11 mouse cellular contexts compared by ENCODE assay signal in genomic region chr2:128189691-128190090, GRCm38 (mm10).
A peak's percentile ranks its signal among the peaks of the same experiment; 100 is the strongest.
DNase-seq lines count a peak whose midpoint lies in the region; ATAC-seq and TF ChIP-seq lines count a peak whose summit lies in the region.
"Had no signal": no experiment of that assay in that cellular context is flagged by ENCODE, and none has a peak within 500 bp of the region (broad histone marks: within the 10 kb centered on the region; RNA-seq: fewer than 3 reads in every experiment).

No protein-coding gene starts in this region.

- H3K27me3 ChIP-seq in liver, embryonic 11.5 days (replicated peaks; ENCODE audit: control insufficient read depth, insufficient read depth, low read length) = no peaks in the 10 kb centered on the region
- no peaks in the 10 kb centered on the region for H3K27me3 ChIP-seq in MEL (ENCODE audit: control insufficient read depth in 1 of 2, insufficient read depth in 2 of 2, low read length in 2 of 2)
- no peaks in the 10 kb centered on the region for H3K27me3 ChIP-seq in embryonic facial prominence, embryonic 15.5 days
- H3K27me3 ChIP-seq in liver, postnatal 0 days (ENCODE audit: insufficient read depth, low read length) = no peaks in the 10 kb centered on the region
- H3K27me3 ChIP-seq: midbrain, embryonic 13.5 days had no signal

- peaks cover 6% of the 10 kb centered on the region for H3K4me1 ChIP-seq in liver, embryonic 11.5 days (replicated peaks; ENCODE audit: control insufficient read depth, insufficient read depth, low read length)
- peaks cover 2 to 5% of the 10 kb centered on the region in 2 experiments; a peak in 1 of 4 replicates for H3K4me1 ChIP-seq in MEL (ENCODE audit: control insufficient read depth in 1 of 2, insufficient read depth in 2 of 2, low read length in 2 of 2)
- H3K4me1 ChIP-seq in embryonic facial prominence, embryonic 15.5 days = peaks cover 10% of the 10 kb centered on the region
- peaks cover 17% of the 10 kb centered on the region for H3K4me1 ChIP-seq in liver, postnatal 0 days (ENCODE audit: insufficient read depth)
- H3K4me1 ChIP-seq: midbrain, embryonic 13.5 days had no signal

- DNase-seq in liver, embryonic 11.5 days (ENCODE audit: low spot score) = no peak
- DNase-seq in liver (no peak), MEL (ENCODE audit: low read depth, low spot score) (peak; percentile 39)
- no peak for DNase-seq in liver, postnatal 0 days
- DNase-seq in cerebellum, postnatal 10 days = no peak
- DNase-seq in layer of hippocampus, adult 8-10 months (ENCODE audit: low spot score in 2 of 2) = no peak
- DNase-seq in left cerebral cortex, adult 11 months (ENCODE audit: low spot score) = no peak
- DNase-seq: kidney, postnatal 4 days had no signal

- H3K4me2 ChIP-seq in liver, embryonic 11.5 days = peak overlapping the region; percentile 53
- H3K4me2 ChIP-seq in embryonic facial prominence, embryonic 15.5 days (replicated peaks) = peak overlapping the region; percentile 28; the same call in 1 of the 2 replicates
- H3K4me2 ChIP-seq in liver, postnatal 0 days (ENCODE audit: low read depth, low read length) = peak overlapping the region; percentile 57
- H3K4me2 ChIP-seq: midbrain, embryonic 13.5 days had no signal

- H3K9me3 ChIP-seq in liver, embryonic 11.5 days (ENCODE audit: control insufficient read depth, low read length) = no peaks in the 10 kb centered on the region
- H3K9me3 ChIP-seq in MEL (replicated peaks; ENCODE audit: insufficient read depth, low read length) = no peaks in the 10 kb centered on the region
- H3K9me3 ChIP-seq in embryonic facial prominence, embryonic 15.5 days (replicated peaks) = no peaks in the 10 kb centered on the region
- H3K9me3 ChIP-seq in liver, postnatal 0 days (ENCODE audit: low read length) = no peaks in the 10 kb centered on the region
- H3K9me3 ChIP-seq: midbrain, embryonic 13.5 days had no signal

- 0 out of 2 replicates have a peak overlapping the region, but pooled peaks have one; percentile 8 for H3K9ac ChIP-seq in liver, embryonic 11.5 days (ENCODE audit: low read depth, low read length)
- H3K9ac ChIP-seq in MEL (ENCODE audit: control insufficient read depth, low read depth, low read length, poor library complexity, severe bottlenecking) = peak overlapping the region; percentile 59
- no peak overlapping the region for H3K9ac ChIP-seq in embryonic facial prominence, embryonic 15.5 days
- no peak overlapping the region for H3K9ac ChIP-seq in liver, postnatal 0 days (replicated peaks)
- H3K9ac ChIP-seq: midbrain, embryonic 13.5 days had no signal

- ATAC-seq in liver, embryonic 11.5 days (replicated peaks; ENCODE audit: low FRiP score) = no peak
- ATAC-seq in embryonic facial prominence, embryonic 15.5 days (ENCODE audit: insufficient number of reproducible peaks, low FRiP score, low TSS enrichment, low read depth) = no peak
- ATAC-seq in liver, postnatal 0 days = no peak
- ATAC-seq: midbrain, embryonic 13.5 days had no signal

- no peaks in the 10 kb centered on the region for H3K36me3 ChIP-seq in liver, embryonic 11.5 days (ENCODE audit: control insufficient read depth, insufficient read depth, low read length)
- H3K36me3 ChIP-seq in MEL (ENCODE audit: control insufficient read depth in 1 of 2, insufficient read depth in 2 of 2, low read length in 2 of 2) = peaks cover 0 to 2% of the 10 kb centered on the region in 2 experiments; a peak in 1 of 4 replicates
- H3K36me3 ChIP-seq in embryonic facial prominence, embryonic 15.5 days = no peaks in the 10 kb centered on the region
- no peaks in the 10 kb centered on the region for H3K36me3 ChIP-seq in liver, postnatal 0 days (replicated peaks; ENCODE audit: insufficient read depth, low read length)
- H3K36me3 ChIP-seq: midbrain, embryonic 13.5 days had no signal

- no peak for TF ChIP-seq CTCF in MEL (IDR thresholded peaks at IDR 0.05 in 2 of 3, conservative IDR thresholded peaks at IDR 0.05 in 1 of 3; ENCODE audit: control insufficient read depth in 1 of 3, insufficient read depth in 1 of 3, low read depth in 2 of 3, low read length in 3 of 3, poor library complexity in 1 of 3, severe bottlenecking in 1 of 3)
- no peak for TF ChIP-seq CTCF in liver, postnatal 0 days (IDR thresholded peaks at IDR 0.05; ENCODE audit: low read depth)

- WGBS in liver, embryonic 11.5 days = 25% methylated on average over 10 of the region's 10 CpGs
- 19% methylated on average over 10 of the region's 10 CpGs for WGBS in embryonic facial prominence, embryonic 15.5 days
- 21% methylated on average over 10 of the region's 10 CpGs for WGBS in liver, postnatal 0 days (ENCODE audit: insufficient replicate concordance)

- 0 out of 2 replicates have a peak overlapping the region, but pooled peaks have one; percentile 6 for H3K4me3 ChIP-seq in liver, embryonic 11.5 days (ENCODE audit: low read depth, low read length)
- peak overlapping the region; percentile 59 to 76 for H3K4me3 ChIP-seq in MEL (ENCODE audit: control insufficient read depth in 1 of 2, insufficient read depth in 1 of 2, low read depth in 2 of 2, low read length in 2 of 2)
- no peak overlapping the region for H3K4me3 ChIP-seq in embryonic facial prominence, embryonic 15.5 days (replicated peaks)
- no peak overlapping the region for H3K4me3 ChIP-seq in liver, postnatal 0 days (ENCODE audit: low read depth, low read length)
- H3K4me3 ChIP-seq: erythroblast, embryonic 14.5 days; midbrain, embryonic 13.5 days had no signal

- TF ChIP-seq RAD21 in MEL (IDR thresholded peaks at IDR 0.05; ENCODE audit: low read depth, low read length) = no peak

- H3K79me2 ChIP-seq in MEL (ENCODE audit: control insufficient read depth, insufficient read depth, low read length, poor library complexity) = no peaks in the 10 kb centered on the region

- TF ChIP-seq POLR2A in MEL (IDR thresholded peaks at IDR 0.05; ENCODE audit: control insufficient read depth in 1 of 2, insufficient read depth in 1 of 2, low read depth in 1 of 2, low read length in 2 of 2, poor library complexity in 1 of 2) = no peak

- no peak for TF ChIP-seq EP300 in MEL (IDR thresholded peaks at IDR 0.05; ENCODE audit: low read depth in 1 of 2, low read length in 2 of 2)
- no peak for TF ChIP-seq EP300 in liver, postnatal 0 days (IDR thresholded peaks at IDR 0.05; ENCODE audit: low read depth)

- H3K27ac ChIP-seq in liver, embryonic 11.5 days (ENCODE audit: low read depth, low read length) = no peak overlapping the region
- H3K27ac ChIP-seq in MEL (ENCODE audit: control insufficient read depth, low read depth, low read length) = no peak overlapping the region
- no peak overlapping the region for H3K27ac ChIP-seq in embryonic facial prominence, embryonic 15.5 days (replicated peaks)
- no peak overlapping the region for H3K27ac ChIP-seq in liver, postnatal 0 days (ENCODE audit: low read depth)
- H3K27ac ChIP-seq: midbrain, embryonic 13.5 days had no signal

TF ChIP-seq in MEL, 35 proteins besides CTCF, POLR2A, EP300 and RAD21:
- TF ChIP-seq RCOR1 (IDR thresholded peaks at IDR 0.05; ENCODE audit: low read depth, low read length) (no peak), MYB (IDR thresholded peaks at IDR 0.05; ENCODE audit: low read depth, low read length) (no peak), KAT2A (conservative IDR thresholded peaks at IDR 0.05; ENCODE audit: low read depth, low read length) (no peak)

Comparison
In these comparisons a context has a peak if more than half of its experiments do, and no peak if none do; other contexts are left out.
1. H3K4me3 ChIP-seq: peak in liver, embryonic 11.5 days (single experiment) and MEL (2 of 2); none in embryonic facial prominence, embryonic 15.5 days (single experiment) and liver, postnatal 0 days (single experiment).
2. H3K9ac ChIP-seq: peak in liver, embryonic 11.5 days (single experiment) and MEL (single experiment); none in embryonic facial prominence, embryonic 15.5 days (single experiment) and liver, postnatal 0 days (single experiment).
3. Peak in every context shown above with its lines, with median percentiles within 50 percentile points of each other: H3K4me2 ChIP-seq.